Mouse (Mus musculus) hindbrain, embryonic 15.5 days (tissue): ENCODE data around the gene Prame. TPM values are rescaled to one million over a fixed set of nuclear protein-coding genes. Genes with fewer than 3 reads are reported as not detected.
"Not testable (repeated sequence)": the region's sequence is repeated elsewhere in the genome, so short reads cannot be mapped to it uniquely, and the experiment has no call there.

ENCODE experiments used
- ATAC-seq: fragments of 200-750 bp; cut with Nextera tagmentation; 2 replicates; pipeline ENCODE4 v1.8.0; 2017; ENCODE audit warnings: low read depth, moderate number of reproducible peaks, moderate TSS enrichment; ENCODE audit not compliant: low FRiP score
- H3K27ac ChIP-seq: fragments of 300-500 bp; sonication (generic); replicated peaks from 2 replicates; pipeline ENCODE4 v1.5.1; 2015; ENCODE audit warnings: mild to moderate bottlenecking, inconsistent platforms
- H3K27me3 ChIP-seq: fragments of 300-500 bp; sonication (generic); 2 replicates; pipeline ENCODE4 v1.6.1; 2015; ENCODE audit warnings: control low read depth, inconsistent platforms
- H3K36me3 ChIP-seq: fragments of 300-500 bp; sonication (generic); 2 replicates; pipeline ENCODE4 v1.6.1; 2015; ENCODE audit warnings: control low read depth, inconsistent platforms
- H3K4me1 ChIP-seq: fragments of 300-500 bp; sonication (generic); replicated peaks from 2 replicates; pipeline ENCODE4 v1.6.1; 2015; ENCODE audit warnings: control low read depth, inconsistent platforms
- H3K4me2 ChIP-seq: fragments of 300-500 bp; sonication (generic); 2 replicates; pipeline ENCODE4 v1.6.1; 2015; ENCODE audit warnings: moderate library complexity, mild to moderate bottlenecking, inconsistent platforms
- H3K4me3 ChIP-seq: fragments of 300-500 bp; sonication (generic); 2 replicates; pipeline ENCODE4 v1.5.1; 2015; ENCODE audit warnings: mild to moderate bottlenecking, inconsistent platforms
- H3K9ac ChIP-seq: fragments of 300-500 bp; sonication (generic); 2 replicates; pipeline ENCODE4 v1.6.1; 2015; ENCODE audit warnings: inconsistent platforms
- H3K9me3 ChIP-seq: fragments of 300-500 bp; sonication (generic); 2 replicates; pipeline ENCODE4 v1.6.1; 2016; ENCODE audit warnings: control low read depth, inconsistent platforms
- WGBS: fragments of 180-500 bp; shearing (Covaris S2); methylation state at CpG from one replicate; pipeline ENCODE4 v1.1.7; 2015; 5-methylcytosine and 5-hydroxymethylcytosine counted together
- polyA plus RNA-seq: library from polyadenylated mRNA; unstranded; fragments of >200 nt; fragmentation: Nextera tagmentation; extraction: Ambion mirVana; gene quantifications from 2 replicates; pipeline ENCODE4 v1.2.1, GENCODE M21; 2015

Prame gene
- polyA plus RNA-seq = not detected in 2 replicates

DNA sequence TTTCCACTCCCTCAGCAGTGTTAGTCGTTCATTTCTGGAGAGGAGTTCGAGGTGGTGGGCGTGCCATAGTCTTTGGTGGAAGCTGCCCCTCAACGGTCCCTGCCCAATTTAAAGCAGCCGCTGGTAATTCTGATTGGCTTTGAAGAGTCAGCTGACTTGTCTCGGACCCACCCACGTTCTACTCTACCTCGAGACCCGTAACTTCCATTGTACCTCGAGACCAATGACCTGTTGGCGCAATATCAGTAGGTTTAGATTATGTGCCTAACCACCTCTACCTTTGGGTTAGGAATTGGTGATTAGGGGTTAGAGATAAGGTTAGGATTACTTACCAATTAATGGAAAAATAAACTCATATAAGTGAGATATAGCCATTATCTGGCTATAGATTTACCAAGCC, at the start of gene Prame:
Gene Prame (minus strand): TSS at position 101 of the 400 bp plus-strand sequence.
- H3K27me3 ChIP-seq = no peaks in the 10 kb centered on the region
- no peak within 1 kb of the TSS for H3K4me2 ChIP-seq
- no peaks in the 10 kb centered on the region for H3K36me3 ChIP-seq
- H3K9ac ChIP-seq = no peak within 1 kb of the TSS
- no peak within 1 kb of the TSS for H3K27ac ChIP-seq
- 90% methylated on average over 11 of the region's 11 CpGs for WGBS
- H3K9me3 ChIP-seq = no peaks in the 10 kb centered on the region
- no peak within 1 kb of the TSS for H3K4me3 ChIP-seq
- no peaks in the 10 kb centered on the region for H3K4me1 ChIP-seq
- no peak for ATAC-seq

DNA sequence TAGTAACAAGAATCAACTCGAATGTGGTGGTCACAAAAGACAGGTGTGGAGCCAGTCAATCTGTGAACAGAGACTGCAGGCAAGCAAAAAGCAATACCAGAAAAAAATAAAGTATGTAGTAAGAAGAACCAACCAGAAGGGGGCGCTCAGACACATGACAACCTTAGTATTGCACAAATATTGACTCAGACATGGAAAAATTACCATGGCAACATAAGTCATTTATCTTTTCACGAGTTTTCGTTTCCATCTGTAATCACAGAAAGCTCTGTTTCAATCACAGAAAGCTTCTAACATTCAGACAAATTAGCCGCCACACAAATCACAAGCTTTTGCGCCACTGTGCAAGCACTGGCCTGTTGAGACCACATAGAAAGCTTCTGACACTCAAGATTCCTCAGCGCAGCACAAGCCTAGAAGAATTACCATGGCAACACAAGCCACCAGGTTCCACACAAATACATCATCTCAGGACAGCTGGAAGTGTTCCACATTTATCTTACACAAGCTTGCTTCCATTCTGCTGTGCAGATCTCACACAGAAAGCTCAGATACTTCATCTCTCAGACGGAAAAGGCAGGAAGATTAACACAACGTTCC, 24.8 kb upstream of the Prame start:
- no peak overlapping the region for H3K9ac ChIP-seq
- H3K4me2 ChIP-seq = peak overlapping the region; percentile 28; the same call in 1 of the 2 replicates
- peak; percentile 91 for ATAC-seq
- no peaks in the 10 kb centered on the region for H3K27me3 ChIP-seq
- no peaks in the 10 kb centered on the region for H3K4me1 ChIP-seq
- H3K36me3 ChIP-seq = no peaks in the 10 kb centered on the region
- WGBS = 41% methylated on average over 9 of the region's 9 CpGs
- no peak overlapping the region for H3K4me3 ChIP-seq
- no peaks in the 10 kb centered on the region for H3K9me3 ChIP-seq
- H3K27ac ChIP-seq = no peak overlapping the region; the same call in 1 of the 2 replicates

DNA sequence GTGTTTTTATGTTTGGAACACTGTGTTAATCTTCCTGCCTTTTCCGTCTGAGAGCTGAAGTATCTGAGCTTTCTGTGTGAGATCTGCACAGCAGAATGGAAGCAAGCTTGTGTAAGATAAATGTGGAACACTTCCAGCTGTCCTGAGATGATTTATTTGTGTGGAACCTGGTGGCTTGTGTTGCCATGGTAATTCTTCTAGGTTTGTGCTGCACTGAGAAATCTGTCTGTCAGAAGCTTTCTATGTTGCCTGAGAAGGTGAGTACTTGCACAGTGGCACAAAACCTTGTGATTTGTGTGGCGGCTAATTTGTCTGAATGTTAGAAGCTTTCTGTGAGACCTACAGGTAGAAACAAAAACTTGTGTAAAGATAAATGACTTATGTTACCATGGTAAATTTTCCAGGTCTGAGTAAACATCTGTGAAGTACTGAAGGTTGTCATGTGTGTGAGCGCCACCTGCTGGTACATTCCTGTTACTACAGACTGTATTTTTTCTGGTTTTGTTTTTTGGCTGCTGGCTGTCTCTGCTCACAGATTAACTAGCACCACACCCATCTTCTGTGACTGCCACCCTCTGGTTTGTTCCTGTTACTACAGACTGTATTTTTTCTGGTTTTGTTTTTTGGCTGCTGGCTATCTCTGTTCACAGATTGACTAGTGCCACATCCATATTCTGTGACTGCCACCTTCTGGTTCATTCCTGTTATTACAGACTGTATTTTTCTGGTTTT, 26.0 kb downstream of the Prame start:
- H3K4me3 ChIP-seq, H3K27ac ChIP-seq, H3K4me1 ChIP-seq, H3K36me3 ChIP-seq, H3K27me3 ChIP-seq, H3K9ac ChIP-seq, H3K4me2 ChIP-seq, H3K9me3 ChIP-seq: not testable (repeated sequence)
- peak; percentile 71 for ATAC-seq
- 60% methylated on average over 3 of the region's 3 CpGs for WGBS

DNA sequence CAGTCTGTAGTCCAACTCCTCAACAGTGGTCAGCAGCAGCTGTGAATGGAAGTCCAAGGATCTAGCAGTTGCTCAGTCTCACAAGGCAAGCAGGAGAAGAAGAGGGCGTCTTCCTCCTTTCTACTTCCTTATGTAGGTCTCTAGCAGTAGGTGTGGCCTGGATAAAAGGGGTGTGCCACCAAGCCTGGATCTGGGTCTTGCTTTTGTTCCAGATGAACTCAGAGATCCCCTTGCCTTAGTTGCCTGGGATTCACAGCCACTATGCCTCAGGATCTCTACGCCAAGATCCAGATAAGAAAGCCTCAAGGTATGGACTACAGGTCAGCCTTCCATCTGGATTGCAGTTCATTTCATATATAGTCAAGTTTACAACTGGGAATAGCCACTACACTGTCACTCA, 28.8 kb downstream of the Prame start, which contains the start of gene Nxf7:
Gene Nxf7 (minus strand): TSS at position 101 of the 400 bp plus-strand sequence.
- Histone ChIP-seq H3K9me3 (no peaks in the 10 kb centered on the region), H3K4me3 (no peak within 1 kb of the TSS), H3K4me1 (no peaks in the 10 kb centered on the region), H3K36me3 (no peaks in the 10 kb centered on the region), H3K27ac (no peak within 1 kb of the TSS), H3K27me3 (no peaks in the 10 kb centered on the region), H3K9ac (no peak within 1 kb of the TSS), H3K4me2 (no peak within 1 kb of the TSS)
- no peak for ATAC-seq
- WGBS = 88% methylated on average over 2 of the region's 2 CpGs

DNA sequence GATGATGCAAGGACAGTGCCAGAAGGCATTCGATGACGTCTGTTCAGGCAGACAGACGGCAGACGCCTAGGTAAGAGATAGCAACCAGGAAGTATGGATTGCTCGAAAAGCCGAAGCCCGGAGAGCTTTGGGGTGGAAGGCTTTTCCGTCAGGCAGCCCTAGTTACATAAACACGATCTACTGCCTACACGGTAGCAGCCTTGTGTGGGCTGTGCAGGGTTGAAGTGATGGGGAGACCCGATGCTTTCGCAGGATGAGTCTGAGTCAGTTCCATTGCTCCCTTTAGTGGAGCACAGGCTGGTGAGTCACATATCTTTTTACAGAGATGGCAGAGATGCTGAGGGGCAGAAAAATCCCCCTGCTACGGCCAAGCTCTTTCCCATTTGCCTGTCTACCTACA, 29.4 kb downstream of the Prame start:
- no peak overlapping the region for H3K9ac ChIP-seq
- H3K4me3 ChIP-seq = no peak overlapping the region
- ATAC-seq = no peak
- WGBS = 88% methylated on average over 13 of the region's 13 CpGs
- H3K9me3 ChIP-seq = no peaks in the 10 kb centered on the region
- no peaks in the 10 kb centered on the region for H3K27me3 ChIP-seq
- no peak overlapping the region for H3K27ac ChIP-seq
- H3K4me1 ChIP-seq = no peaks in the 10 kb centered on the region
- no peak overlapping the region for H3K4me2 ChIP-seq
- H3K36me3 ChIP-seq = no peaks in the 10 kb centered on the region

DNA sequence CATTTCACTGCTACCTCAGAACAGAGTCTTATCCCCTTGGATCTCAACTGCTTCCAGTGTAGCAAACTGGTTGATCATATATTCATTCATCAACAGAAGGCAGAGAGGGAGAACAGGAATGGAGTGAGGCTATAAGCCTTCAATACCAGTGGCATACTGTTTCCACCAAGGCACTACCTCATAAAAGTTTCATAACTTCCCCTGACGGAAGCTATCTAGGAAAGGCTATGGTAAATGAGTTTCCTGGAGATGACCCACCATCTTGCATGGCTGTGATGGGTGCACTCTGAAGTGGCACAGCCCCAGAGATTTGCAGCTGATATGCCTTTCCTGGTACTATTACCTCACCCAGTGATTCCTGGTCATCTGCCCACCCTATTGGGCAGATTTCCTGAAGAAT, 51.1 kb downstream of the Prame start:
- Histone ChIP-seq H3K27ac (no peak overlapping the region), H3K9ac (no peak overlapping the region), H3K36me3 (no peaks in the 10 kb centered on the region), H3K4me1 (no peaks in the 10 kb centered on the region), H3K27me3 (no peaks in the 10 kb centered on the region), H3K4me3 (no peak overlapping the region), H3K4me2 (no peak overlapping the region), H3K9me3 (no peaks in the 10 kb centered on the region)
- whole genome bisulfite sequencing = 71% methylated on average over 1 of the region's 1 CpGs
- ATAC-seq = no peak

DNA sequence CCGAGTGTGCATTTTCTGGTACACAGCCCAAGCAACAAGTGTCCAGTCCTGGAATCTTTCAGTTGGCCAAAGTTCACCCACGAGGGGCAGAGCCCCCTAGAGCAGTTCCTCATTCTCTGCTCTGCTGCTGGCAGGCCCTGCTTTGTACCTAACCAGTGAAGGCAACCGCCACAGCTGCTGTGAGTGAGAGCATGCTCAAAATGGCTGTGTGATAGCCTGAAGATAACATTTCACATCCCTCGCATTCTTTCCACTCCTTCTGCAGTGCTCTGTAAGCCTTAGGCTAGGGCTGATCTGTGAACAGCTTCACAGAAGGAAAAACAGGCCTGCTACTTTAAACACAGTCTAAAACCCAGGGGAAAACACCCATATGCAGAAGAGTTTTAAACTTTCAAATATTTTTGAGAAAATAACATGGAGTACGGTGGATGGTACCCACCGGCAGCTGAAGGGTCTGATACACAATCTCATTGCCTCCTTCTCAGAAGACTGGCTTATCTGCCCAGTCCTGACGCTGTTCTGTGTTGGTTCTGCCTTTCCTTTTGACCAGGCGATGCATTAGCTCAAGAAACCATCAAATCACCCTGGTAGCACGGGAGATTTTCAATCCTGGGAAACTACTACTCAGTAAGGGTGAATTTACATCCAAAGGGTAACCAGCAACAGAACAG, 52.4 kb downstream of the Prame start:
- not testable (repeated sequence) for ATAC-seq, H3K9me3 ChIP-seq, H3K9ac ChIP-seq, H3K4me1 ChIP-seq, H3K4me3 ChIP-seq, H3K27me3 ChIP-seq, H3K27ac ChIP-seq, H3K36me3 ChIP-seq, H3K4me2 ChIP-seq
- 77% methylated on average over 9 of the region's 9 CpGs for WGBS

DNA sequence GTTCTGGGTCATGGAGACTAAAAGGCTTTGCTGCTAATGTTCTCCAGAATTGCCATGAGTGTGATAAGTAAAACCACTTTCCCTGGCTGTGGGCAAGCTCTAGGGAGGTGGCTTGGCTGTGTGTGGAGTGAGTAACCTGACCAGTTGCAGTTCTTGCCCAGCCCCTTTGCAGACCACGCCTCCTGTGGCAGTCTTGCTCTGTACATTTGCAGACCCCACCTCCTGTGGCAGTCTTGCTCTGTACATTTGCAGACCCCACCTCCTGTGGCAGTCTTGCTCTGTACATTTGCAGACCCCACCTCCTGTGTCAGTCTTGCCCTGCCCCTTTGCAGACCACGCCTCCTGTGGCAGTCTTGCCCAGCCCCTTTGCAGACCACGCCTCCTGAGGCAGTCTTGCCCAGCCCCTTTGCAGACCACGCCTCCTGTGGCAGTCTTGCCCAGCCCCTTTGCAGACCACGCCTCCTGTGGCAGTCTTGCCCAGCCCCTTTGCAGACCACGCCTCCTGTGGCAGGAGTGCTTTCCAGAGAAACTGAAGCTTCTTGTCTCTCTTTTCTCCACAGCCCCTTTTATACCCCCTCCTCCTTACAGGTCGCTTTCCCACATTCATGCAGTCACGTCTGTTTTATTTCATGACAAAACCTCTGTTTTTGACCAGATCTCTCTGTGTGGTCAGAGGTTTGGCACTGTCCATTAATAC, 53.1 kb downstream of the Prame start:
- H3K4me3 ChIP-seq, H3K4me2 ChIP-seq, H3K36me3 ChIP-seq, H3K27ac ChIP-seq, H3K9me3 ChIP-seq, H3K4me1 ChIP-seq, H3K27me3 ChIP-seq, H3K9ac ChIP-seq, ATAC-seq: not testable (repeated sequence)
- 25% methylated on average over 8 of the region's 8 CpGs for WGBS

DNA sequence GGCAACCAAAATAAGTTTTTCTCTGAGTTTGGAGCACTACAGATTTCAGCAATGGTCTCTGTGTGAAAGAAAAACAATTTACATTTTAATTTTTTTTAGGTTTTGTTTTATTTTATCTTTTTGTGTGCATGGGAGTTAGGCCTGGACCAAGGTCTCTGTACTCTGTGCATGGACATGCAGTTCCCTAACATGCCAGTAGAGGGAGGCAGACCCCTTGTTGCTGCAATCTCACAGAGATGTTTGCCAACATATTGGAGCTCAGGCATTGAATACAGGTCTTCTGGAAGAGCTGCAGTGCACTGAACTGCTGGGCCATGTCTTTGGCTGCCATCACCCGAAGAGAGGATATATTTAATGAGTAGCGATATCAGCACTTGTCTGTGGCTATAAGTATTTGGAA, 58.0 kb downstream of the Prame start:
- not testable (repeated sequence) for H3K4me1 ChIP-seq, H3K4me2 ChIP-seq, H3K36me3 ChIP-seq, H3K27ac ChIP-seq, H3K4me3 ChIP-seq, H3K9ac ChIP-seq, H3K27me3 ChIP-seq, H3K9me3 ChIP-seq
- peak; percentile 84 for ATAC-seq
- WGBS = 44% methylated on average over 2 of the region's 2 CpGs

DNA sequence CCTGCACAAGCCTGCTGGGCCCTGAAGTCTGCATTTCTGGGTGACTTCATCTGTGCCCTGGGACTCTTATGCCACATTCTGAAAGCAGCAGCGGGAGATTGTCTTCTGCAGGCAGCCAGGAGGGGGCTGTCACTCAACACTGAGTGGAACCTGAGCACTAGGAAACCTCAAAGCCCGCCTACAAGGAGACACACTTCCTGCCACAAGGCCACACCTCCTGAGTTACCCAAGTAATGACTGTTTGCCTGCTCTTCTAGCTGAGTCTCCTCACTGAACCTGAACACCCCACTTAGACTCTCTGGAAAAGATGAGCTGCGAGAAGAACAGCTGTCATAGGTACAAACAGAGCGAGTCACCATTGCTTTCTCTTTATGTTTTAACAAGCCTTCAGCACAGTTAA, 62.6 kb downstream of the Prame start:
- H3K4me2 ChIP-seq, H3K4me3 ChIP-seq, H3K9ac ChIP-seq, H3K4me1 ChIP-seq, H3K36me3 ChIP-seq, H3K27me3 ChIP-seq, H3K9me3 ChIP-seq, H3K27ac ChIP-seq, ATAC-seq: not testable (repeated sequence)
- WGBS = 67% methylated on average over 4 of the region's 4 CpGs
